Mouse (Mus musculus) gastrocnemius, adult 18-20 months (tissue): ENCODE results near the gene Cog8. TPM values are rescaled to one million over a fixed set of nuclear protein-coding genes. Genes with fewer than 3 reads are reported as not detected.
A peak's percentile ranks its signal among the peaks of the same experiment; 100 is the strongest.

Experiments
- DNase-seq: peaks from one replicate; pipeline ENCODE4 v3.0.0; 2021; ENCODE audit warnings: low spot score
- long read RNA-seq, 2 experiments: library from polyadenylated mRNA; stranded (forward); transcript quantifications; one replicate each; pipeline ENCODE4 v2.0.0; 2021
- total RNA-seq, 2 experiments: library from RNA; stranded (reverse); gene quantifications; 2 replicates each; pipeline ENCODE4 v1.2.3; 2021

The Cog8 gene
- 10 to 100 TPM; 18.0 to 18.2 TPM for total RNA-seq
- long read RNA-seq, experiment 1, full-length matches to known transcripts: 13 of 28 reads
- long read RNA-seq, experiment 1, partial matches to known transcripts: 6 of 28 reads
- long read RNA-seq, experiment 1, other reads (novel, unspliced or antisense): 9 of 28 reads
- long read RNA-seq, experiment 2, full-length matches to known transcripts: 9 of 20 reads
- long read RNA-seq, experiment 2, partial matches to known transcripts: 1 of 20 reads
- long read RNA-seq, experiment 2, other reads (novel, unspliced or antisense): 10 of 20 reads

DNA sequence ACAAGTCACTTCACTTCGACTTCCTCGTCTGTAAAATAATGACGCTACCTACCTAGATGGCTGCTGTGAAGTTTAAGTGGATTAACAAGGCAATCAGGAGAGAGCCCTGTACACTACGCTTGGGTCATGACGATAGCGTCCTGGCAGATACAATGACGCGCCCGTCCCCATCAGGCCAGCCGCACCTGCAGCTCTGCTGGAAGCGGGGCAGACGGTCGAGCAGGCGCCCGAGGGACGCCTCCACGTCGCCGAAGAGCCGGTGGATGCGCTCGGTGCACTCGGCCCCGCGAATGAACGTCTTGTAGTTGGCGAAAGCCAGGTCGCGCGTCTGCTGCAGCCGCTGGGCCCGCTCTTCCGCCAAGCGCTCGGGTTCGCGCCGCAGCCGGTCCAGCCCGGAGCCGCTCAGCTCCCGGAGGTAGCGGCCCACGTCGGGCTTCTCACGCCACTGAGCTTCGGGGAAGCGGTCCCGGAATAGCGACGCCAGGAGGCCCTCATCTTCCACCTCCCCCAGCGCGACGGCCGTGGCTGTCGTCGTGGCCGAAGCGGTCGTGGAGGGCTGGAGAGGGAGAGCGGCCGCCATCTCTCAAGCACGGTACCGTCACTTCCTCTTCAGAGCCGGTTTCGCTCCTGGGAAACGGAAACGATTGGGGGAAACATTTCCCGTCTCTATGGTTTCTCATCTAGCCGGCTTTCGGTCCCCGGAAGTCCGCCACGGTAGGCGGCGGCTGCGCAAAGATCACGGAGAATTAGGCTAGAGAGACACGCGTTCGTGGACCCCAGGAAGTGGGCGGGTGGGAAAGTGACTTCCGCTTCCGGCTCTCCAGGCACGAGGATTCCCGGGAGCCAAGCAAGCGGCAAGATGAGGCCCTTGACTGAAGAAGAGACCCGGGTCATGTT is at the start of gene Cog8, which contains the start of gene Nip7:
Gene Cog8 (minus strand): TSS at position 614 of the 897 bp plus-strand sequence.
Gene Nip7 (plus strand): TSS at position 802 of the 897 bp plus-strand sequence.
- peak; percentile 97 for DNase-seq

DNA sequence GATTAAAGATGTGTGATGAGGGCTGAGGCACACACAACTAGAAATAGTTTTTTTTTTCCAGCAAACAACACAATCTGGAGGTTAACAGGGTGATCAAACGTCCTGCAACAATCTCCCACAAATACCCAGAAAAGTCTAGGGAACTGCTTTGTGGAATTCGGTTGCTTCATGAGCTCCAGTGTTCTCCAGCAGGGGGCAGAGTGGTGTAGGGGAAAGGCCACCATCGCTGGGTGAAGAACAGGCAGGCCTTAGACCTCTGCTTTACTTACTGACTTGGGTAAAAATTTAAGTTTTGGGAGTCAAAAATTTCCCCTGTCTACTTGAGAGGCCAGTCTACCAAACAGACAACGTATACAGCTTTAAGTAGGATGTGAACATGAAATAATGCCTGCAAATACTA is 48.1 kb upstream of the Cog8 start:
- peak; percentile 82 for DNase-seq

DNA sequence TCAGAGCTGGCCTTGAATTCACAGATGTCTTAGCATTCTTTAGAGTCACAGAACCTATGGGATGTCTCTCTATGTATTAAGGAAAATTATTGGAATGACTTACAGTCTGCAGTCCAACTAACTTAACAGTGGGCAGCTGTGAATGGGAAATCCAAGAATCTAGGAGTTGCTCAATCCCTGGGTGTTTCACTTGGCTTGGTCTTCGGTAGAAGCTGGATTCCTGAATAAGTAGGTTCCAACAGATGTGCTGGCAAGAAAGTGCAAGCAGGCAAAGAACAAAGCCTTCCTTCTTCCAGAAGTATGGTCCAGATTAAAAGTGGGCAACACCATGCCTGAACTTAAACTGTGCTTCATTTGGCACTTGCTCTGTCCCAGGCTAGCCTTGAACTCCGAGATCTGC is 44.1 kb upstream of the Cog8 start:
- no peak for DNase-seq

- peak; percentile 94 for DNase-seq
Measured at GRCm38 (mm10) chr8:107096366-107097036, 40.0 kb upstream of the Cog8 start, which contains the start of gene Terf2. Gene Terf2, minus strand, starts transcription at chr8:107096547.

DNA sequence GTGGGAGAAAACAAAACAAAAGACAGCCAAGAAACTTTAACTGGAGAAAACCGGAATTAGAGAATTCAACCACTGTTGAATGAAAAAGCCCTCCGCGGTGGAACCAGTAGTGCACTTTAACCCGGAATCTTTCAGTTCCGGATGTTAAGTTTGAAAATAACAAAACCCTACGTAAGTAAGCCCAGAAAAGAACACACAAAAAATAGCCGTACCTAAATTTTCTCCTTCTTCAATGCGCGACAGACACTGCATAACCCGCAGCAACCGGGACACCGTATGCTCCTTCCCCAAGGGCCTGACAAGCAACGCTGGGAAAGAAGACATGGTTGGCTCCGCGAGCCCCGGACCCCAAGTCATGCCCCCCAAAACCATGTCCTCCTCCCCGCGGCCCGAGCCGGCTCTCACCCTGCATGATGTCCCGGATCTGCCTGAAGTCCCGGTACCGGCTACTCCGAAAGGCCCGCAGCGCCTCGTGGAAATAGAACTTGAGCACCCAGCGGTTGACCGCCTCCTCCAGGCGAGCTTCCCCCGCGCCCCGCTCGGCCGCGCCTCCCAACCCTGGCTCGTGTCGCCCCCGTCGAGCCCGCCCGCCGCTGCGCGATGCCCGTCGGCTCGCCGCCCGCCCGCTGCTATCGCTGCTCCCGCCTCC is 39.4 kb upstream of the Cog8 start:
- DNase-seq: no peak

DNA sequence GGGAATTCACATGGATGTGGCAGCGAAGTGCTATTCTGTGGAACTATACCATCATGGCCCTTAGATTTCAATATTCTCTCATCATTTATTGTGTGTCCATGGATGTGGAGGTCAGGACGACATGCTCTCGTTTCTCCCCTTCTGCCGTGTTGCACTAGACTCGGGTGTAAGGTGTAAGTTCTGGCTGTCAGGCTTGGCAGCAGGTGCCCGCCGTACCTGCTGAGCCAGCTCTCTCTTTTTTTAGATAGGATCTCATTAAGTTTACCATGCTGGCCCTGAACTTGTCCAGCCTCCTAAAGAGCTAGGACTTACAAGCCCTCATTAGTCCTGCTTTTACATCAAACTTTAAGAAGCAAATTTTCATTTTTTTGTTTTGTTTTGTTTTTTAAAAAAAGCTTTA is 34.0 kb upstream of the Cog8 start:
- DNase-seq: peak; percentile 59

DNA sequence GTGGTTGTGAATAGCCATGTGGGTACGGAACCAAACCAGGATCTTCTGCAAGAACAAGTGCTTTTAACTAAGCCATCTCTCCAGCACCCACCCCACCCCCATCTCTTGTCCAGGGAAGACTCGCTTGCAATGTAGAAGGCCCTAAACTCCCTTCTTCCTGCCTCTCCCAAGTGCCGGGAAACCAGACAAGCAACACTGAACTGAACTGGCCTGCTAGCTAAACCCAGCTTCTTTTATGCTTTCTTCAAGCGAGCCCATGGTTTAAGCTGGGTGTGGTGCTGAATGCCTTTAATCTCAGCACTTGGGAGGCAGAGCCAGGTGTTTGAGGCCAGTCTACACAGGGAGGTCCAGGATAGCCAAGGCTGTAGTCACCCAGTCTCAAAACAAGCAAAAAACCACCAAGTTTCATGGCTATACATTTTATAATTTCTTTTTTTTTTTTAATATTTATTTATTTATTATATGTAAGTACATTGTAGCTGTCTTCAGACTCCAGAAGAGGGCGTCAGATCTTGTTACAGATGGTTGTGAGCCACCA is 32.1 kb upstream of the Cog8 start:
- no peak for DNase-seq

GRCm38 (mm10) chr8:107086018-107086417 is 29.5 kb upstream of the Cog8 start:
- DNase-seq: no peak

GRCm38 (mm10) chr8:107085358-107085757 is 28.9 kb upstream of the Cog8 start:
- no peak for DNase-seq

- no peak for DNase-seq
Measured at GRCm38 (mm10) chr8:107076239-107076888, 19.9 kb upstream of the Cog8 start.

- DNase-seq: no peak
Measured at GRCm38 (mm10) chr8:107074128-107074527, 17.6 kb upstream of the Cog8 start.

DNA sequence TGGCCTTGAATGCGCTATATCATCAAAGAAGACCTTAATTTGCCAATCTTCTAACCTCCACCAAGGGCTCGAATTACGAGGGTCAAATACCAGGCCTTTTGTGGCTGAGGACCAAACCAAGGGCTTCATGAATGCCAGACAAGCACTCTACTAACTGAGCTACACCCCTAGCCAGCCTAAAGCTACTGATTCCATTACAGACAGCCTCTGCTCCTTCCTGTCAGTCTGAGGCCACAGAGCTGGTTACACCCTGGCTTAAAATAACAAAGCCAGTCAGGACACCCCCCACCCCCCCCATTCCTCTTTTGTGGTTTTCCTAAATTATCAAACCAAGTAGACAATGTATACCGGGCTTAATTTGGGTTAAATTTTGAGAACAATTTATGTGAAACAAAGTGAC is 17.2 kb upstream of the Cog8 start:
- no peak for DNase-seq

DNA sequence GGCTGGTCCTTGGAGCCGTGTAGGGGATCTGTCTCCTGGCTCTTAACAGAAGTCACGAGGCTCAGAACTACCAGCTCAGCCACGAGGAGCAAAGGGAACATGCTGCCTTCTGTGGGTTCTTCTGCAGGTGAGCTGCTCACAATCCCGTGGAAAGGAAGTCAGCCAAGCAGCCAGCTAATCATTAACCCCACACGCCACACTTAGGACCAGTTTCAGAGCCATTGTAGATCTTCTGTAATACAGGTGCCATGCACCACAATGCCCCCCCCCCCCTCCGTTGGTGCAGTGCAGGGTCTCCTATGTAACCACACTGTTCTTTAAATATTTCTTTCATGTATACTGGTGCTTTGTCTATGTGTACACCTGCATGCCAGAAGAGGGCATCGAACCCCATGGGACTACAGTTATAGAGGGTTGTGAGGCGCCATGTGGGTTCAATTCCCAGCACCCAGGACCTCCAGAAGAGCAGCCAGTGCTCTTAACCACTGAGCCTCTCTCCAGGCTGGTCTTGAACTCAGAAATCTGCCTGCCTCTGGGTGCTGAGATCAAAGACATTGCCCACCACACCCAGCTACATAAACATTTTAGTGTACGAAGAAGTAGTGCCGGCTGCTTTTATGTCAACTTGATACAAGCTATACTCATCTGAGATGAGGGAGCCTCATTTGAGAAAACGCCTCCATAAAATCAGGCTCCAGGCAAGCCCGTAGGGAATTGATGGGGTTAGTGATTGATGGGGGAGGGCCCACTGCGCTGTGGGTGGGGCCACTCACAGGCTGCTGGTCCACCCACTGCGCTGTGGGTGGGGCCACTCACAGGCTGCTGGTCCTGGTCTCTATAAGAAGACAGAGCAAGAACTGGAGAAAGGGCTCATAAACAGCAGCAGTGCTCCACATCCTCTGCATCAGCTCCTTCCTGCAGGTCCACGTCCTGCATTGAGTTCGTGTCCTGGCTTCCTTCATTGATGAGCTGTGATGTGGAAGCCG is 9.3 kb upstream of the Cog8 start, which contains the start of gene Tmed6:
Gene Tmed6 (minus strand): TSS at position 134 of the 986 bp plus-strand sequence.
- no peak for DNase-seq

GRCm38 (mm10) chr8:107062613-107063012 is 6.1 kb upstream of the Cog8 start:
- no peak for DNase-seq

GRCm38 (mm10) chr8:107056973-107057369 is 482 bp upstream of the Cog8 start:
- no peak for DNase-seq

DNA sequence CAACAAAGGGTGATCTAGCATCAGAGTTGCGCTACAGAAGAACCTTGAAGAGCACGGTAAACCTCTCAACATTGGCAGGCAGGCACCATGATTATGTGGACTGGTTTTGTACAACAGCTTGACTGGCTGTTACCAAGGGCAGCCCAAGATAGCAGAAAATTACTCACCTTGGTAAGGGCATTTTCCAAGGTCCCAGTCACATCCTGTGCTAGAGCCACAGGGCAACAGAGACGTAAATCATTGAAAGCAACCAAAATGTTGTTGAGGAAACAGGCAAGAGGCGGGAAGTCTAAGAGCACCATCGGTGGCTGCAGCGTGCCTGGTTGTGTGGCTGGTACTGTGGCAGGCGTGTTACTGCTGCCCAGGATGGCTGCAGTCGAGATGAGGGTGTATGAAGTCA is 4.4 kb downstream of the Cog8 start:
- no peak for DNase-seq

GRCm38 (mm10) chr8:107049480-107049879 is 7.0 kb downstream of the Cog8 start:
- no peak for DNase-seq

- DNase-seq: peak; percentile 75
Measured at GRCm38 (mm10) chr8:107048061-107048941, 8.2 kb downstream of the Cog8 start, which contains the start of gene Pdf. Gene Pdf, minus strand, starts transcription at chr8:107048614.
